Mouse (Mus musculus): ENCODE results near the gene Fgfr2.

The Fgfr2 gene

DNA sequence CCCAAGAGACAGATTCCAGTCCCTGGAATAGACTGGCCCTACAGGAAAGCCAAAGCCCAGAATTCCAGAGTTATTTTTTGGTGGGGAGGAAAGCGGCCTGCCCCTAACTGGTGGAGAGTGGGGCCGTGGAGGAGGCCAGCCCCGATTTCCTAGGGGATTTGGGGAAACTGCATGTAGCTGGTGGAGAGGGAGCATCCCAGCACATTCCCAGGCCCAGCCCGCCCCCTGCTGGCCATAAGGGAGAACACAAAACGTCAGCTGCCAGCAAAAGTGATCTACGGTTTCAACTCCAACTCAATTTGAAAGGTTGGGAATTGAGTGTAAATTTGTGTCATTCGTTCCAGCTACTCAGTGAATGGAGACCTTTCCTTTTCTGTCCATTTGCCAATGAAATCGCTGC, 909.7 kb downstream of the Fgfr2 start:
- DNase-seq (ENCODE audit: low spot score): no peak

DNA sequence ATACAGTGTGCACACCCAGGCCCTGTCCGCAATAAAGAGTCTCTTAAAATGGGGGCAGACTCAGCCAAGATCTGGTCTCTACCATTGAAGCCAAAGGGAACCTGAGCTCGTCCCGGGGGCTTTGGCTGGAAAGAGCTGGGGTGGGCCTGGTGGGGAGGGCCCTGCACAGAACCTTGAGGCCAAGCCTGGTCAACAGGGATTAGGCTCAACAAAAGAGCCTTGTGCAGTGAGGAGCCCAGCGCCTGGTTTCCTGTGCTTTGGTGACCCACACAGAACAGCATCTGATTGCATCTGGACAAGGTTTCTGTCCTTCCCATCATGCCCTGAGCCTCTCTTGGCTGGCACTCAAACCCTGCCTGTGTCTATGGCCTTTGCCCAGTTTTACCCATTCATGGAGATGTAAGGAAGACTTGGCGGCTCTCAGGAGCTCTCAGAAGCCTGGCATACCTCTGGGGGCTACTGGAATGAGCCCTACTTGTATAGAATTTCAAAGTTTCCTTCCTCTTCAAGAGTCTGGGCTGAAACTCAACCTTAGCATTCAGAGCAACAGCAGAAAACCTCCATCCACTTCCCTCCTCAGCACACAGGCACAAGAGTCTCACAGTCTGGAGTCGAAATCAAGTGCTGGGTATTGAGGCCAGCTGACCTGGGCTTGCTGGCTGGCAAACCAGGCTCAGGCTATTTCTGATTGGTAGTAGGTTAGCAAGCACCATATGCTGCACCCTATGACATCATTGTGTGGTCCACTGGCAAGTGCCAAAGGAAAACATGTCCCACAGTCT, 911.0 kb downstream of the Fgfr2 start:
- no peak for DNase-seq (ENCODE audit: low spot score)

DNA sequence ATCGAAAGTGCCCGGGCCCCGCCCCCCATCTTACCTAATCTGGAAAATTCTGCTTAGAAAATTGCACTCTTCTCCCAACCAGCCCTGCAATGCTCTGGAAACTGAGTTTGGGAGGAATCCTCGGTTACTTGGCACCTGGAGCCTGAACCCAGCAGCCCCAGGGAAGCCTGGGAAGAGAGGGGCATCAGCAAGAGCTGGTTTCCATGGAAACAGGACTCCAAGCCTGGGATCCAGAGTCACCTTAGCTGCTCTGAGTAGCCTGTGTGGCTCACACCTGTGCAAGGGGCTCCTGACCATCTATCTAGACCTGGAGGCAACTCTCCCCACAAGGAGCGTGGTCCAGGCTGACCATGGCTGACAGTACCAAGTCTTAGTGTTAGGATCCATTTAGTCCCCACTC, 912.5 kb downstream of the Fgfr2 start:
- no peak for DNase-seq (ENCODE audit: low spot score)

DNA sequence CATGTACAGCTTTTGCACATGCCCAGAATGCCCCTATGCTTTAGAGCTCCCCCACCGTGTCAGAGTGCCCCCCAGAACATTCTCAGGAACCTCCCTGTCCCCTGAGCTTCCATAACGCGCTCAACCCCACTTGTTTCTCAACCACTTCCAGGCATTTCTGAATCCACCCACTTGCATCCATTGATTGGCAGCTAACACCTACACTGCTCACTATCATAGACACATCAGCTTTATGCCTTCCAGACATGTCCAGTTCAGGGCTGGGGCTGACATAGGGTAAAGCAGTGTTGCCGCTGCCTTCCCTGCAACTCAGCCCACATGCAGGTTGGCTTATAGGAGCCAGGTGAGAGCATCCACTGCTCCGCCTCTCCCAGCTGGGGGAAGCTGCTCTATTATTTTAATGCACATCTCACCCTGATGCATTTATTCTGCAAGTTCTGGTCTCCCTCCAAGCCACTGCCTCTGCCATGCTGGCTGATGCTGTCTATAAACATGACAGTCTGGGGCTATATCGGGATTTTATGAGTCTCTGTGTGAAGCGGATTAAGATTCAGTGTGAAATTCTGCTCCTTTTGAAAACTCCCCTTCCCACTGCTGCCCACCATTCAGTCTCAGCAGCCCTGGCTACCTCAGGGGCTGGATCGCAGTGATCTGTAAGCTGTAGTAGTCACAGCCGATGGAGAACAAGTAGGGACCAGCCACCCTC, 914.1 kb downstream of the Fgfr2 start:
- no peak for DNase-seq (ENCODE audit: low spot score)

DNA sequence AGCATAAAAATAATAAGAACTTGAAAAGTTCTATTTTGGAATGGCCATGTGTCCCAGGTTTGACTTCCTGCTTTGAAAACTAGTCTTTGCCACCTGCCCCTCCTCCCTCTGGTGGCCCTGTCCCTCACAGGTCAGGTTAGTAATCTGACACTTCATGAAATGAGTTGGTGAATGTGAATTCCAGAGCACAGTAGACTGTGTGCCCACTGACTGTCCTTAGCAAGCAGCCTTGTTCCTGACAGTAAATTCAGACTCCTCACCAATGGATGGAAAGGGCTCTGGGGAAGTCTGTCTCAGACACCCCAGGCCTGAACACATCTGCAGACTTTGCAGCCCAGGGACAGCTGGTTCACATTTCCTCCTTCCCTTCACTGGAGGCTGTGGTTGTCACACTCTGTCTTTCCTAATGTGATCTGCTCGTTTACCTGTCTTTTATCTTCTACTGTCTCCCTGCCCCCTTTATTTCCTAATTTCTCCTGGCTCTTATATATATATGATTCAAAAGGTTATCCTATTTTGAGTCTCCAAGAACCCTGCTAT, 919.0 kb downstream of the Fgfr2 start:
- DNase-seq (ENCODE audit: low spot score): no peak

DNA sequence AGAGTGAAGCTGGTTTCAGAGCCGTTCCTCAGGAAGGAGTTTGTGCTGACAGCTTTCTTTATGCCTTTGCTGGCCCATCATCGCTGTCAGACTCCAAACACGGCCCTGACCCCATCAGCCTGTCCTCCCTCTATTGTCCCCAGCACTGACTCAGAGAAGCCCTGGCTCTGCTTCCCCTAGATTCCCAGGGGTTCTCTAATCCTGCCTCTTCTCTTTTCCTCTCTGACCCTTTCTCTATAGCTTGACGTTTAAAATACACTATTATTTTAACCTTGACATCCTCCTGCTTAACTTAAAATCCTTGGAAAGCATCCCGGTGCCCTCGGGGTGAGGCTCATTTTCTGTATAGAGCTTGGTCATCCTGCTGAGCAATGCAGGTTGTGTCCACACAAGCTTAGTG, 923.5 kb downstream of the Fgfr2 start:
- DNase-seq (ENCODE audit: low spot score): no peak

DNA sequence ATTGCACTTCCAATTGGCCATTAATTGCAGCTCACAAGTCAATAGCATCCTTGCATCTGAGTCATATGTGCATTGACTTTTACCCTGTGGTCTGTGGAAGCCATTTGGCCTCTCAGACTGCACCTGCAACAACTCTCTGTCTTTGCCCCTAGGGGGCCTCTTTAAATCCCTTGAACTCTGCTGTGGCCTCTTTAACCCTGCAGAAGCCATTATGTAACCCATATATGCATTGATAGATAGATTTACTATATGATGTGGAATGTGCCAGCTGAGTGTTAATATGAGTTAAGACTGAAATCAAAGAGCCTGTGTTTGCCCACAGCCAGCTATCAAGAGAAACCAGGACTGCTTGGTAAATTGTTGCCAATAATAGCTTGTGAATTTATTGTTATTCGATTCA, 924.3 kb downstream of the Fgfr2 start:
- DNase-seq (ENCODE audit: low spot score): no peak

DNA sequence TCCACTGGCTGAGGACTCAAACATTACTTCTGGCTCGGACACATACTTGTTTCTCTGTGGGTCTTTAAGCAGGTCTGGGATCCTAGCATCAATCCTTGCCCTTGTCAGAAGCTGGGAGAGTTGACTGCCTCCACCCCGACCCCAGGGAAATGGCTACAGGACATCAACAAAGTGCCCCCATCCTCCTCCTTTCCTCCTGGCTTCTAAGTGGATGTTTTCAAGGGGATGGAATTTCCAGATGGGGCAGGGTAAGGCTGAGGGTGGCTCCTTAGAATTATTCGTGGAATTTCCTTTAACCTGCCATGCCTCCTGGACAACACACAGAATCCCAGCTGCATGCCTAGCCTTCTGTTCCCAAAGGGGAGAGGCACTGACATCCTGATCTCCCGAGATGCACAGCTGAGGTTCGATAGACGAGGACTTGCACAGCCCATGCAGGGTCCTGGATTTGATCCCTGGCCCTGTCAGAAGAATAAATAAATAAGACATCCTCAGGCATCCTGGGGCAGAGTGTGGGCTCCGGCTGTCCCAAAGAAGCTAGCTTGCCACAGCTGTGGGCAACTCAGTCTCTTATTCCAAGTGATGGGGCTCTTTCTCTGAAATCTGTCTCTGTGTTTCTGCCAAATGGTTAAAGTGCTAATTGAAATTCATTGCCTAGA, 925.2 kb downstream of the Fgfr2 start:
- DNase-seq (ENCODE audit: low spot score): no peak

DNA sequence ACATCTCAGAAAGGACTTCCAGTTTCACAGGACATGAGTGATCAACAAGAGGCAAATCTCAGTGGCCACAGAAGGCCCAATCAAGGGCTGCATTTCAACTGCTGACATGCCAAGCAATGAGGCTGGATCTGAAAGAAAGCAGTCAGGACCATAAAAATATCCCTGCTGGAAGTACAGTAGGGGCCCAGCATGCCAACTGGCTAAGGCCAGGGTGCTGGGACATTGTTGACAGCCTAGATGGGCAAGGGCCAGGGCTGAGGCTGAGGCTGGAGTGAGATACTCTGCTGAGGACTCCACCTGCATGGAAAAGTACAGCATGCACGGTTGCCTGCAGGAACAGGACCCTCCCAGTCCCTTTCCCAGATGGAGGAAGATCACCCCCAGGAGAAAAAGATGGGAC, 926.6 kb downstream of the Fgfr2 start:
- no peak for DNase-seq (ENCODE audit: low spot score)

DNA sequence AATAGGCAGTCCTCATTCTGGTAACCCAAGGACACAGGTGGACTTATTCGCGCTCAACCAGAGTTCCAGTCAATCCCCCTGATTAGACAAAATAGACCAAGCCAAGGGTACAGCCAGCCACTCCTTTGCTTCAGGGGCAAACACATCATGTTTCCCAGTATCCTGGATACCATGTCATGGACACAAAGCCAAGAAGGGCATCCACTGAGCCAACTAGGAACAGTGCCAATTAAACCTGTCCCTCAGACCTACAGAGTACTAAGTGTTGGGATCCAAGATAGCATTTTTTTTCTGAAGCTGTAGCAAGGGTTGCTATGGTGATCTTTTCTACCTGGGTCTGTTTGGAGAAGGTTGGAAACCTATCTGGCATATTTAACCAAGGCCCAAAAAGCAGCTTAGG, 929.5 kb downstream of the Fgfr2 start:
- DNase-seq (ENCODE audit: low spot score): no peak

DNA sequence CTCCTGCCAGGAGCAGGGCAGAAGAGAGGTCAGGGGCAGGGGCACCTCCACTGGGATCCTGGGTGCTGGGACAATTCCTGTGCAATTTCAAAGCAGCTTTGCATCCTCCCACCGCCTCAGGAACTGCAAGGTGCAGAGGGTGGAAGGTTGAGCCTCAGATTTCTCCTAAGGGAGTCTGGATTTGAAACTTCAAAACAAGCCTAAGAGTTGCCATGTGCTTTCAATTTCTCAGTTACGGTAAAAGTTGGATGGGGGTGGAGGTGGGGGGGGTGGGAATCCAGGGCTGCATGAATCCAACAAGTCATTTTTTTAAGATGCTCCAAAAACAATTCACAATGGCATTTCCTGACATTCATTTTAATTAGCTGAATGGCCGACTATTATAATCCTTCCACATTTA, 935.7 kb downstream of the Fgfr2 start:
- no peak for DNase-seq (ENCODE audit: low spot score)

DNA sequence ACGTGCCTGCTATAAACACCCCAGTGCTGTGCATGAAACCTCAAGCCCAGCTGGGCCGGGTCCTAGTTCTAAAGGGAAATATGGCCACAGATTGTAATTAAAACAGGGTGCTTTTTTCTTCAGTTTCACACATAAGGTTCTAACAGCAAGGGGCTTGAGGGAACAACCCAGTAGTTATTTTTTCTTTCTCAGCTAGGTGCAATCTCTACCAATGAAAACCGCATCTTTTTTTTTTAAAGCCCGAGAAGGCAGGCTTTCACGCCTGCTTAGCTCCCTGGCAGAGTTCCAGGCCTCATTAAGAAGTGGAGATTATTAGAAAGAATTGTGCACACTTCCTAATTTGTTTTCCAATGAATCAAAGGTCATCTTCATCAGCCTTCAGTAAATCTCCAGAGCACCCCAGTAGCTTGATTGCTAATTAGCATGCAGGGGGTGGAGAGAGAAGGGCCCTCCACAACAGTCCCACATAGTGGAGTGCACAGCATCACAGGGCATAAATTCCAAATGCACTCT, 939.2 kb downstream of the Fgfr2 start:
- no peak for DNase-seq (ENCODE audit: low spot score)

DNA sequence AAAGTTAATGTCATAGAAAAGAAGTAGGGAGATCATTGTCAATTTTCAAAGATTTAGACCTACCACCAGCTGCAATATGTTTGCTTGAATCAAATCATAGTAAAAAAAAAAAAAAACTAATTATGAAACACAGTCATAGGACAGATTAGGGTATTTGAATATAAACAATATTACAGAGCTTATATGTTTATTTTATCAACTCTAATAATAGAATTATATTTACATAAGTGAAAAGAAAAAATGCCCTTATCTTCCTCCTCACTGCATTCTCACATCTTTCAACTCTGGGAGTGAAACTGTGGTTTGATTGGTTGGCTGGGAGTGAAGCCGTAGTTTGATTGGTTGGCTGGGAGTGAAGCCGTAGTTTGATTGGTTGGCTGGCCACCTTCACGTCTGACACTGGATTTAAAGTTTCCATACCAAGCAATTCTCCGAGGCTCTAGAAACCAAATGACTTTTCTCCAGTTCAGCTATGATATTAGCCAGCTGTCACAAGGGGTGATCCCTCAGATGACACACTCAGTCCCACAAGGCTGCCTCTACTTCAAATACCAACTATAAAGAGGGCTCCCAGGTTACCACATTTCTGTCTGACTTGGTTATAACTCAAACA, 941.5 kb downstream of the Fgfr2 start:
- no peak for DNase-seq (ENCODE audit: low spot score)

DNA sequence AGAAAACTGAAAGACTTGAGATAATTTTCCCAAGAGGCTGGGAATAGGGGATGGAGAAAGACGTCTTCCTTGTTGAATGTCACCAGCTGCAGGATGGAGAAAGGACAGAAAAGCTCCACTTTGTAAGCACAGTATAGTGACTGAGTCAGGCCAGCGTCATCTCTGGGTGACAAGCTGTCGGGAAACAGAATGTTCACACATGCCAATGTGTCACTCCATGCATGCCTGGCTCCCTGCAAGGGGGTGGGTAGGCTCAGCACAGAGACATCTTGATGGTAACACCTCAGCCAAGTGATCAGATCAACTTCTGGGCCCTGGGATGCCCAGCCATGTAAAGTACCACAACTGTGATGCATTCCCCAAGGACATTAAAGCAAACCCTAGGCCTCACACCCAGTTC, 942.1 kb downstream of the Fgfr2 start:
- DNase-seq (ENCODE audit: low spot score): no peak

DNA sequence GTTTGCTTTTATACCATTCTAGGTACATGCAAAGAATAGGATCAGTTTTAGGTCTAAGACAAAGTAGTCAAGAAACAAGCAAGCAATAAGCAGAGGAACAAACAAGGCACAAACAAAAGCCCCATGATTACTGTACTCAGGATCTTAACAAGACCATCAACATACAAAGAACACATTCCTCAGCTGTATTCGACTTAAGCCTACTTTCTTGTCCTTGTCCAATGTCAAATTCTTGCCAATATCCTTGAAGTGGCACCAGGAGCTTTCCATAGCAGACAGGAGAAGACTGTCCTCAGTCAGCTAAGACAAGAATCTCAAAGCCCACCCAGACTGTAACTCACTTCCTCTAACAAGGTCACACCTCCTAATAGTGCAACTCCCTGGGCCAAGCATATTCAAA, 944.1 kb downstream of the Fgfr2 start:
- DNase-seq (ENCODE audit: low spot score): no peak

DNA sequence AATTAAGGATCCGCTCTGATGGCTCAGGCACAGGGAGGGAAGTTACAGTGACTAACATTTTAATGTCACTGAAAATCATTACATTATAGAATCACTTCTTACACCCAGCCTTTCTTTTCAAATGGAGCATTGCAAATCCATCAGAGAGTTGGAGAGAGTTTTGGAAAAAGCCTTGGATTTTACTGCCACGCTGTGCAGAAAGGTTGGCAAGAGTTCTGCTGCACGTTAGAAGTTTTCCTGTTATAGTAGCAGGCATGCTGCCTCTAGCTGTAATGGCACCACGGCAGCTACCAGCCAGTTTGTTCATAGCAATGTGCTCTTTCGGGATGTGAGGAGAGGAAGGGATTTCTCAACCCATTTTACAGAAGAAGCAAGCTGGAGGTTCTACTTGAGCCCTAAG, 948.4 kb downstream of the Fgfr2 start:
- no peak for DNase-seq (ENCODE audit: low spot score)

DNA sequence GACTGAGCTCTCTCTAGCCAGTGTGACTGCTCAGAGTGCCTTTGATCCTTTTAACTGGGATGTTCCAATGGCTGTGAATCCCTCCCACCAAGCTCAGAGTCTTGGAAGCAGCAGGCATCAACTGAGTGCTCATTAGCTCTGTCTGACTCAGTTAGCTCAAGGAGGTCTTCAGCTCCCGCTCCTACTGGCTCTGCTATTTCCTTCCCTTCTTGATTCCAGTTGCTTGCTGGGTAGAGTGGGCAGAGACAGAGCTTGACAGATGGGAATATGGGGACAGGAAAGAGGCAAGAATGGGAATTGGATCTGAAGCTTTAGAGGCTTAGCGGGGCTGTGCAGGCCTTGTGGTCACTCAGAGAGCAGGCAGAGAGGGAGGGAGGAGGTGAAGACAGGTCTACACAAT, 948.9 kb downstream of the Fgfr2 start:
- no peak for DNase-seq (ENCODE audit: low spot score)

DNA sequence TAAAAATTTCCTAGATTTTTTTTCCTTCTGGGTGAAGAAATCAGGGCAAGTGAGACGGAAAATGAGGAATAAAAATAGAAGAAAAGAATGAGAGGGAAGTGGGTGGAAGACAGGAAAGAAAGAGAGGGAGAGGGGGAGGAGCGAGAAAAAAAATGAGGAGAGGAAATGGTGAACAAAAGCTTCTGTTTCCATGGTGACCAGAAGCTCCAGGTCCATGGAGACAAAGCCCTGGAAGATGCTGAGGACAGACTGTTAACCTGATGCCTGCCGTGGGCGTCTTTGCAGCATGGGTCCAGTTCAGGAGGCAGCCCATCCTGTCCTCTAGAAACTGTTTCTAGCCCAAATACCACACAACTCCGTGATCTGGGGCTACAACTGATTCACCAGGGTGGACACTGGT, 950.9 kb downstream of the Fgfr2 start:
- no peak for DNase-seq (ENCODE audit: low spot score)

DNA sequence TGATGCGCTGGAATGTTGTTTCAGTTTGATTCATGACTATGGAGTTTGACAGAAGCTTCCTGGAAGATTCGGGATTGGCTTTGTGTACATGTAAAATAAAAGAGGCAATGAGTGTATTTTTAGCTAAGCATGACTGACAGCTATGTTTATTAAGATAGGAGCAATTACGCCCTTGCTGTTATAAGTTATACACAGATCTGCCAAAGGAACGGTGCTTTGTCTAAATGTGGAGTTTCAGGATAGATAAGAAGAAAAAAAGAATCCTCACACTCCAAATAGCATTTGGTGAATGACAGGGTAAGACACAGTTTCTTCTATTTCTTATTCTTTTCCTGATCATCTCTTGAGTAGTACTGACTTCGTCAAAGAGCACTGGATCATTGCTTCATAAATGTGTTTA, 951.4 kb downstream of the Fgfr2 start:
- no peak for DNase-seq (ENCODE audit: low spot score)

DNA sequence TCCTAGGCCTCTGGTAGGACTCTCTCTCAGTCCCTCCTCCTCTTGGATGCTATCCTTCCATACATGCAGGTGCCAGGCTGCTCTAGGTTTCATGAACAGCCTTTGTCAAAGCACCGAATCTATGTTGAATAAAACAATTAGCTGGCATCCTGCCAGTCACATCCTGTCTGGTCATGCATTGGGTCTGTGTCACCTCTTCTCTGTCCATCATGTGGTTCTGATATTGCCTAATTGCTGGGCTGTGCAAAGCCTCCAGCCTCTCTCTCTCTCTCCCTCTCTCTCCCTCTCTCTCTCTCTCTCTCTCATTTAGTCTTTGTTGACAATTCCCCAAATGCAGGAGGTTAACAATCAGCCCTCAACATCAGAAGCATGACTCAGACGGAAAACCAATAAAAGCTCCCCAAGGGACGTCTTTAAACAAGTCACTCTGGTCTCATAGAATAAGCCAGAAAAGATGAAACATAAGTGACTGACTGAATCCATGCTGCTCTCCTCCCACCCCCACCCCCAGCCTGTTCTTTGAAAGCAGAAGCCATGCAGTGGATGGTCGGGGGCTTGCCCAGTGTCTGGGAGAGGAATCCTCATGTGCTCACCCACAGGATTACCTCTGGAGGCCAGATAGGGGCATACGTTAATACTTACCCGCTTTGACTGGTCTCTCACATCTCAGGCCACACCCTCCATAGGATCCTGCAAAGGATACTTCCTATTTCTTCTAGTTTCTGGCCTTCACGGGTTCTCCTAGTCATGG, 953.6 kb downstream of the Fgfr2 start:
- DNase-seq (ENCODE audit: low spot score): no peak

DNA sequence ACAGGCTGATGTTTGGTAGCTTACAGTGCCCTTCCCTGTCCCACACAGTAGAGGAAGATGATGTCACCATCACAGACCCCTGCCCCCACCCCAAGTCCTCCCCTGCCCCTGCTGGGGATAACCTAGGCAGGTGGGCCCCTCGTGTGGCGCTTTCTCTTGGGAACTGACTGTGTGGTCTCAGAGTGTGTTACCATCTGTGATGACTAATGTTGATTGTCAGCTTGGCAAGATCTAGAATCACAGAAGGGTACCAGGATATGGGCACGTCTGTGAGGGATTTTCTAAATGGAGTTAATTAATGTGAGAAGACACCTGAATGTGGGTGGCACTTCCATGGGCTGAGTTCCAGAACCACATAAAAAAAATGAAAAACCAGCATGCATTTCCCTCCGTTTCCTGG, 955.9 kb downstream of the Fgfr2 start:
- no peak for DNase-seq (ENCODE audit: low spot score)

DNA sequence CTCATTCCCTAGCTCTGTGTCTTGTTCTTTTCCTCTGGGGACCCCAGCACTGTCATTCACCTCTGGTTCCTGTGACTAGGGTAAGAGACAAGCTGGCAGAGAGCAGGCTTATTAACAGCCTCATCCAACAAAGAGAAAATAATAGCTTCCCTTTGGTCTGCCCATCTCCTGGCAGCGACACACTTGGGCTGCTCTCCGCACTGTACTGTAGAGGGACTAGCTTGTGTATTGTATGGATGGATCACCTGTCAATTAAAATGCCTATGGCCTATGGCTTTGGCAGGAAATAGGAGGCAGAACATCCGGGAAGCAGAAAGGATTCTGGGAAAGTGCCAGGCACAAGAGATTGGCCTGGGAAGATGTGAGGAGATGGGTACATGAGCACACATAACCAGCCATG, 960.9 kb downstream of the Fgfr2 start:
- DNase-seq (ENCODE audit: low spot score): no peak

All from T-cell, adult 2 months (primary cell).